Mouse (Mus musculus) intestine, postnatal 0 days (tissue): ENCODE data around the gene Ifitm1. TPM values are rescaled to one million over a fixed set of nuclear protein-coding genes. Genes with fewer than 3 reads are reported as not detected.
A peak's percentile ranks its signal among the peaks of the same experiment; 100 is the strongest.
"Not testable (repeated sequence)": the region's sequence is repeated elsewhere in the genome, so short reads cannot be mapped to it uniquely, and the experiment has no call there.

Experiments
- ATAC-seq: fragments of 200-750 bp; cut with Nextera tagmentation; 2 replicates; pipeline ENCODE4 v1.8.0; 2017; ENCODE audit warnings: mild to moderate bottlenecking, moderate TSS enrichment, moderate library complexity
- H3K27ac ChIP-seq: fragments of 300-500 bp; sonication (generic); 2 replicates; pipeline ENCODE4 v1.5.1; 2014; ENCODE audit warnings: mild to moderate bottlenecking, low read depth, low read length, moderate library complexity
- H3K27me3 ChIP-seq: fragments of 300-500 bp; sonication (generic); replicated peaks from 2 replicates; pipeline ENCODE4 v1.6.1; 2014; ENCODE audit warnings: low read length, mixed read lengths; ENCODE audit not compliant: control insufficient read depth, insufficient read depth
- H3K36me3 ChIP-seq: fragments of 300-500 bp; sonication (generic); 2 replicates; pipeline ENCODE4 v1.6.1; 2014; ENCODE audit warnings: mild to moderate bottlenecking, moderate library complexity; ENCODE audit not compliant: control insufficient read depth, insufficient read depth
- H3K4me1 ChIP-seq: fragments of 300-500 bp; sonication (generic); replicated peaks from 2 replicates; pipeline ENCODE4 v1.6.1; 2014; ENCODE audit warnings: antibody characterized with exemption, low read length, mixed read lengths; ENCODE audit not compliant: control insufficient read depth, insufficient read depth
- H3K4me2 ChIP-seq: fragments of 300-500 bp; sonication (generic); replicated peaks from 2 replicates; pipeline ENCODE4 v1.6.1; 2014; ENCODE audit warnings: low read depth, mild to moderate bottlenecking, moderate library complexity
- H3K4me3 ChIP-seq: fragments of 300-500 bp; sonication (generic); 2 replicates; pipeline ENCODE4 v1.5.1; 2014; ENCODE audit warnings: low read depth, low read length
- H3K9ac ChIP-seq: fragments of 300-500 bp; sonication (generic); 2 replicates; pipeline ENCODE4 v1.6.1; 2014; ENCODE audit warnings: mild to moderate bottlenecking, low read depth, low read length
- H3K9me3 ChIP-seq: fragments of 300-500 bp; sonication (generic); 2 replicates; pipeline ENCODE4 v1.6.1; 2016; ENCODE audit warnings: mixed run types; ENCODE audit not compliant: control insufficient read depth
- CTCF ChIP-seq: sonication (generic); IDR thresholded peaks from 2 replicates; pipeline ENCODE4 v1.5.1; 2016; ENCODE audit warnings: low read depth, mild to moderate bottlenecking, control low read depth, antibody characterized with exemption, moderate library complexity
- WGBS: fragments of 180-500 bp; shearing (Covaris S2); extraction: QIAGEN DNeasy Blood & Tissue Kit; methylation state at CpG from one replicate; pipeline ENCODE4 v1.1.7; 2014; 5-methylcytosine and 5-hydroxymethylcytosine counted together
- polyA plus RNA-seq: library from polyadenylated mRNA; unstranded; fragments of >200 nt; fragmentation: Nextera tagmentation; extraction: Ambion mirVana; gene quantifications from 2 replicates; pipeline ENCODE4 v1.2.1, GENCODE M21; 2015

Ifitm1 gene
- polyA plus RNA-seq, 1 experiment from 2014 or later: 133 TPM

GRCm38 (mm10) chr7:140970931-140971330 lies 3.9 kb downstream of the Ifitm1 start:
- no peaks in the 10 kb centered on the region for H3K36me3 ChIP-seq
- no peaks in the 10 kb centered on the region for H3K27me3 ChIP-seq
- ATAC-seq: no peak
- H3K4me1 ChIP-seq: 0 out of 2 replicates have a peak, but pooled peaks cover 7% of the 10 kb centered on the region
- H3K9ac ChIP-seq: no peak overlapping the region
- no peak for TF ChIP-seq CTCF
- H3K27ac ChIP-seq: no peak overlapping the region
- H3K9me3 ChIP-seq: no peaks in the 10 kb centered on the region
- H3K4me3 ChIP-seq: no peak overlapping the region
- WGBS: 53% methylated on average over 7 of the region's 7 CpGs
- no peak overlapping the region; the same call in 1 of the 2 replicates for H3K4me2 ChIP-seq

GRCm38 (mm10) chr7:140971479-140972171 lies 4.6 kb downstream of the Ifitm1 start:
- TF ChIP-seq CTCF: no peak
- Histone ChIP-seq H3K4me2 (no peak overlapping the region), H3K9ac (no peak overlapping the region), H3K36me3 (no peaks in the 10 kb centered on the region), H3K4me3 (no peak overlapping the region), H3K27ac (peak overlapping the region; percentile 77), H3K4me1 (0 out of 2 replicates have a peak, but pooled peaks cover 7% of the 10 kb centered on the region), H3K9me3 (no peaks in the 10 kb centered on the region), H3K27me3 (no peaks in the 10 kb centered on the region)
- no peak for ATAC-seq
- 62% methylated on average over 8 of the region's 8 CpGs for WGBS

GRCm38 (mm10) chr7:140973396-140974165 lies 6.6 kb downstream of the Ifitm1 start:
- H3K36me3 ChIP-seq: no peaks in the 10 kb centered on the region
- H3K4me3 ChIP-seq: no peak overlapping the region
- H3K27ac ChIP-seq: 0 out of 2 replicates have a peak overlapping the region, but pooled peaks have one; percentile 41
- no peak for TF ChIP-seq CTCF
- 50% methylated on average over 14 of the region's 14 CpGs for WGBS
- no peak overlapping the region for H3K4me2 ChIP-seq
- H3K9me3 ChIP-seq: no peaks in the 10 kb centered on the region
- H3K9ac ChIP-seq: no peak overlapping the region
- 0 out of 2 replicates have a peak, but pooled peaks cover 7% of the 10 kb centered on the region for H3K4me1 ChIP-seq
- no peak for ATAC-seq
- no peaks in the 10 kb centered on the region for H3K27me3 ChIP-seq

DNA sequence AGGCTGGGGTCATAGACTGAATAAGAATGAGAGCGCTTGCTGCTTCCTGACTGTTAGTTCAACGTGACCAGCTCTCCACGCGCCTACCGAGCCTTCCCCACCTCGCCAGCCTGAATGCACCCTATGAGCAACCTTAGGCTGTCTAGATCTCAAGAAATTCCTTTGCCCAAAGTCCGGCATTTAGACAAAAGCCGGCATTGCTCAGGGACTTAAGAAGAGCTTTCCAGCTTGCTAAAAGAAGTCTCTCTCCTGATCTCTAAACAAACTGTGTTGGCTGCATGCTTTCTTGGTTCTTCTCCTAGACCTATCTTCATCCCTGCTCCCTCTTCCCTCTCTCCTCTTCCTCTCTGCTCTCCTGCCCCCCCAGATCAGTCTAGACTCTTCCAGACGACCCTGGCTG lies 7.9 kb downstream of the Ifitm1 start:
- Histone ChIP-seq H3K4me1 (0 out of 2 replicates have a peak, but pooled peaks cover 7% of the 10 kb centered on the region), H3K27me3 (no peaks in the 10 kb centered on the region), H3K9me3 (no peaks in the 10 kb centered on the region), H3K27ac (peak overlapping the region; percentile 28; the same call in 1 of the 2 replicates), H3K4me3 (no peak overlapping the region), H3K4me2 (no peak overlapping the region), H3K36me3 (no peaks in the 10 kb centered on the region), H3K9ac (no peak overlapping the region)
- WGBS: 26% methylated on average over 9 of the region's 9 CpGs
- TF ChIP-seq CTCF: no peak
- no peak for ATAC-seq

GRCm38 (mm10) chr7:140975465-140975864 lies 8.4 kb downstream of the Ifitm1 start:
- ATAC-seq: no peak
- 54% methylated on average over 3 of the region's 3 CpGs for WGBS
- H3K27me3 ChIP-seq: no peaks in the 10 kb centered on the region
- no peak overlapping the region for H3K4me2 ChIP-seq
- TF ChIP-seq CTCF: no peak
- 0 out of 2 replicates have a peak, but pooled peaks cover 7% of the 10 kb centered on the region for H3K4me1 ChIP-seq
- no peak overlapping the region for H3K4me3 ChIP-seq
- H3K27ac ChIP-seq: no peak overlapping the region
- H3K9me3 ChIP-seq: no peaks in the 10 kb centered on the region
- no peaks in the 10 kb centered on the region for H3K36me3 ChIP-seq
- no peak overlapping the region for H3K9ac ChIP-seq

DNA sequence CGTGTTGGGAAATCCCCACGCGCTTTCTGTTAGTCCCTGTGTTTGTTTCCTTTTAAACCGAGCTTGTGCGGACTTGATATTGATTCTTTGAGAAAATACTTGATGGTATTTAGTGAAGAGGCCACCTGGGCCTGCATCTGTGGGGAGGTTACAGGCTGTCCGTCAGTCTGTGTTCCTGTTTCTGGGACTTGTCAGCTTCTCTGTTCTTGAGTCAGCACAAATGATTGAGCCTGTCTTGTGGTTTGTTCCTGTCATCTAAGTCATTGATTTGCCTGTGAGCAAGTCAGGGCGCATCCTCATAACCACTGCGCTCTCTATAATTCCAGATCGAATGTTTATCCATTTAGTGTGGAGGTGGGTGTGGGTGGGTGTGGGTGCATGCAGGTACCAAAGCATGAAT lies 9.7 kb downstream of the Ifitm1 start:
- not testable (repeated sequence) for H3K36me3 ChIP-seq, H3K4me2 ChIP-seq, ATAC-seq, H3K9ac ChIP-seq, H3K27ac ChIP-seq, H3K27me3 ChIP-seq, H3K9me3 ChIP-seq, H3K4me1 ChIP-seq, H3K4me3 ChIP-seq
- WGBS: 83% methylated on average over 9 of the region's 9 CpGs
